Comparison of ENCODE assay signal across 19 mouse cellular contexts in the genomic region with DNA sequence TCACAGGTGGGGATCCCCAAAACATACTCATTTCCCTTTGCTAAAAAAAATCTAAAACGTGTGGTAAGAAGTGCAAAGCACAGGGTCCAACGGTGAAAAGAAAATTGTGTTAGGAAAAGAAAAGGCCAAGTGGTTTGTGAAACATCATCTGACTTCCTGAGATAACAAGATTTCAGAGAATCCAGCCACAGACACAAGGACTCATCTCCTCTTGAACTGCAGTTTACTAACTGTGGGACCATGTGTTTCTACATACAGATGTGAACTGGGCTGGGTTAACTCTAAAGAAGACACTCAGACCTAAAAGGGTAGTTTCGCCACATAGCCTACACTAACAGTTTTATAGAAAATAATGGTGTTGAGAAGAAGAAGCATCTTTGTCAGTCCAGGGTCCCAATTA.
"Had no signal": no experiment of that assay in that cellular context is flagged by ENCODE, and none has a peak within 500 bp of the region (broad histone marks: within the 10 kb centered on the region; RNA-seq: fewer than 3 reads in every experiment).

No protein-coding gene starts in this region.

- H3K9me3 ChIP-seq: limb, embryonic 12.5 days; liver, embryonic 15.5 days; midbrain, embryonic 12.5 days; neural tube, embryonic 13.5 days; stomach, embryonic 15.5 days had no signal

- DNase-seq: kidney, adult 9 months; kidney, postnatal 36 days; layer of hippocampus, adult 9-11 months; lung, adult 2 months; lung, postnatal 36 days; retina, postnatal 1 day; right cerebral cortex, postnatal 4 days; spleen, adult 18-20 months; thymus, adult 2 months; thymus, postnatal 25 days had no signal

- ATAC-seq: lung, postnatal 0 days; midbrain, embryonic 16.5 days had no signal

- H3K27me3 ChIP-seq: limb, embryonic 12.5 days; liver, embryonic 15.5 days; megakaryocyte, embryonic 14.5 days; midbrain, embryonic 12.5 days; neural tube, embryonic 13.5 days; stomach, embryonic 15.5 days had no signal

- H3K4me2 ChIP-seq: limb, embryonic 12.5 days; liver, embryonic 15.5 days; midbrain, embryonic 12.5 days; neural tube, embryonic 13.5 days; stomach, embryonic 15.5 days had no signal

- H3K4me3 ChIP-seq: limb, embryonic 12.5 days; liver, embryonic 15.5 days; megakaryocyte, embryonic 14.5 days; midbrain, embryonic 12.5 days; neural tube, embryonic 13.5 days; stomach, embryonic 15.5 days had no signal

- H3K27ac ChIP-seq: kidney, postnatal 0 days; limb, embryonic 12.5 days; liver, embryonic 15.5 days; midbrain, embryonic 12.5 days; neural tube, embryonic 13.5 days; stomach, embryonic 15.5 days had no signal

- H3K9ac ChIP-seq: limb, embryonic 12.5 days; liver, embryonic 15.5 days; midbrain, embryonic 12.5 days; neural tube, embryonic 13.5 days; stomach, embryonic 15.5 days had no signal

- H3K4me1 ChIP-seq: limb, embryonic 12.5 days; liver, embryonic 15.5 days; midbrain, embryonic 12.5 days; stomach, embryonic 15.5 days had no signal
